Mouse (Mus musculus) megakaryocyte, adult 5-6 weeks (primary cell): ENCODE measurements around the gene Wsb1. TPM values are rescaled to one million over a fixed set of nuclear protein-coding genes. Genes with fewer than 3 reads are reported as not detected.
A peak's percentile ranks its signal among the peaks of the same experiment; 100 is the strongest.
"Not testable (repeated sequence)": the region's sequence is repeated elsewhere in the genome, so short reads cannot be mapped to it uniquely, and the experiment has no call there.

ENCODE experiments used
- ATAC-seq: 2 replicates; pipeline ENCODE4 v1.8.0; 2016; ENCODE audit warnings: mild to moderate bottlenecking, inconsistent platforms; ENCODE audit not compliant: poor library complexity, severe bottlenecking
- total RNA-seq, 2 experiments: library from RNA; stranded (forward) in 1 of 2; stranded (reverse) in 1 of 2; fragments of 153-499, 151-499 nt in 1 of 2; fragments of 221-1000, 200-1000 nt in 1 of 2; gene quantifications; 2 replicates each; pipeline versions ENCODE4 v1.2.3 to v1.2.4; 2015 to 2017

Wsb1 gene
- total RNA-seq (2015) (246 and 264 TPM in 2 replicates), total RNA-seq (2017) (158 and 170 TPM in 2 replicates)

DNA sequence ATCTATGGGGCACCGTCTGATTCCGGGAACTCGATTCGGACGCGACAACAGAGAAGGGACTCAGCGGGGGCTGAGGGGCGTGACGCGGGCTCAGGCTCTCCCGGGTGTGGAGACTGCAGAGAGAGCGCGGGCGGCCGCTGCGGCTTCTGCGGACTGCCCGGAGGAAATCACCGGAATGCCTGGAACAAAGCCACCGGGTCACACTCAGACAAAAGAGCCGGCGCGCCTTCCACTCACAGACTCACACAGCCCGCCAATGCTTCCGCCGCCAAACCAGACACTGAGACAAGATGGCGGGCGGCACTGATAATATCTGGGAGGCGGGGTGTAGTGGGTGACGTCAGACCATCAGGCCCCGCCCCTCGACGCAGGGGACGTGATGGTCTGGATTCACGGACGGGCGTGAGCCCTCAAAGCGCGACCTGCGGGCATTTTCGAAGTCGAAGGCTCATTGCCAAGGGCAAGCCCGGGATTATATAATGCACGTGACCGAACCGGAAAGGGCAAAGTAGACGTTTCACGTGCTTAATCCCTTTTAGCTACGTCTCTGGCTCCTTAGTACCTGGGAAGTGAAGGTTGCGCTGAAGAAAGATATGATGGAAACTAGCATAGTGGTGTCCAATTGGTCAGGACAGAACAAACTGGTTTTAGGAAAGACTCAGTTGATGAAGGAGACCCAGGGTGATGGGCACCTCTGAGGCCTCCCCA is at the start of gene Wsb1:
Gene Wsb1 (minus strand): TSS at position 281 of the 708 bp plus-strand sequence.
- peak; percentile 93 for ATAC-seq

DNA sequence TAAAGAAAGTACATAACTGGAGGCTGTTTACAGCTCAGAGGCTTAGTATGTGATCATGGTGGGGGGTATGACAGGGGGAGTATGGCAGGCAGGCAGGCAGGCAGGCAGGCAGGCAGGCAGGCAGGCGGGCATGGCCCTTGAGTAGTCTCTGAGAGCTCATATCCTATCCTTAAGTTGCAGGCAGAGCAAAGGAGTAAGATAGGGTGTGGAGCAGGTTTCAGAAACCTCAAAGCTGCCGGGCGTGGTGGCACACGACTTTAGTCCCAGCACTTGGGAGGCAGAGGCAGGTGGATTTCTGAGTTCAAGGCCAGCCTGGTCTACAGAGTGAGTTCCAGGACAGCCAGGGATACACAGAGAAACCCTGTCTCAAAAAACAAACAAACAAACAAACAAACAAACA is 49.8 kb upstream of the Wsb1 start:
- ATAC-seq, result not testable (repeated sequence)

DNA sequence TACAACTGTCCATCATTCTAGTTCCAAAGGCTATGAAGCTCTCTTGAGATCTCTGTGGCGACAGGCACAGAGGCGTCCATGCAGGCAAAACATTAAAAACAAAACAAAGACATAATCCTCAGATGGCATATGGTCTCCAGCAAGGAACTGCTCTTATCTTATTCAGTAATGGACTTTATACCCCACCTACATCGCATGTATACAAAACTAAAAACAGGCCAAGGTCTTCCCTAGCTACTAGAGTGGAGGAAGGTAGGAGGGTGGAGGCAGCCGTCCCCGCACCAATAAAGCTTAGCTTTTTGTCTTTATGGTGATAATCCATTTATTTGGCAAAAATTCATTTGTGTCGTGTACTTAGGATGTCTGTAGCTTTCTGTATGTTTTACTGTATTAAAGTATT is 48.6 kb upstream of the Wsb1 start:
- no peak for ATAC-seq

DNA sequence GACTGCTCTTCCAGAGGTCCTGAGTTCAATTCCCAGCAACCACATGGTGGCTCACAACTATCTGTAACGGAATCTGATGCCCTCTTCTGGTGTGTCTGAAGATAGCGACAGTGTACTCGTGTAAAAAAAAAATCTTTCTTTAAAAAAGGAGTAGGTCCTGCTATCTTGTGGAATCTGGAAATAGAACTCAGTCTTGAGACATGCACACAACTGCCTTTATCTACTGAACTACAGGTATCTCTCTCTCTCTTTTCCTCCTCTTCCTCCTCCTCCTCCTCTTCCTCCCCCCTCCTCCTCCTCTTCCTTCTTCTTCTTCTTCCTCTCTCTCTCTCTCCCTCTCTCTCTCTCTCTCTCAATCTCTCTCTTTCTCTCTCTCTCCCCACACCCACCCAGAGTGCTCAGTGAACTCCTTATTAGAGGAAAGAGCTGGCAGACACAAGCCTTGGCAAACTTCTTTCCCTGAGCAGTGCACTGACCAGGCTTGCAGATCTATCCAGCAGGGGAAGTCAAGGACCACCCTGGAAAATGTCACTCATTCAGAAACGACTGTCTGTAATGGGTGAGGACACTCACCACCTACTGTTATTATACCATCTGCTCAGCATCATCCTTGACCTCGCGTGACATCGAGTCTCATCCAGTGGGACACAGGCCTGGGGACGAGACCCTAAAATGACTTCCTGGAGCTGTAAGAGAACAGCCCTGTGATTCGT is 45.4 kb upstream of the Wsb1 start:
- no peak for ATAC-seq

DNA sequence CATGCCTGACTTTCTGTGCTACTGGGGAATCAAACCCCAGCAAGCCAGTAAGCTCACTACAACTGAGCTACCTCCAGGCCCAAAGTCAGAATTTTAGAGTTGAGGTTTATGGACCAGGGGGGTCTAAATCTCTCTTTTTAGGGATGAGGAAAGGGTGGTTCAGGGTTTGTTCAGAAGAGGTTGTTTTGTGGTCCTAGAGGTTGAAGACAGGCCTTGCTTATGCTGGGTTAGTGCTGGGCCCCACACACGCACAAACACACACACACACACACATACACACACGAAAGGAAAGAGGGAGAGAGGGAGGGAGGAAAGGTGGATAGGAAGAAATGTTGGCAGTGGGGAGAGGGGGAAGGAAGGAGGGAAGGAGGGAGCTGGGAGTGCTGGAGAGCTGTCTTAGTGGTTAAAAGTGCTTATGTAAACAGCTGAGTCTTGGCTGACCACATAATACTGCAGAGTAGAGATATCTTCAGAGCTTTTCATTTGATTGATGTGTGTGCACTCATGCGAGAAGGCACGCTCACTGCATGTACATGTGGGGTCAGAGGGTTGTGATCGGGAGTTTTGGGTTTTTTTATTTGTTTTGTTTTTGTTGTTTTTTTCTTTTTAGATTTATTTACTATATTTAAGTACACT is 42.5 kb upstream of the Wsb1 start, which contains the start of gene Gm9964:
Gene Gm9964 (minus strand): TSS at position 51 of the 636 bp plus-strand sequence.
- ATAC-seq, result no peak

DNA sequence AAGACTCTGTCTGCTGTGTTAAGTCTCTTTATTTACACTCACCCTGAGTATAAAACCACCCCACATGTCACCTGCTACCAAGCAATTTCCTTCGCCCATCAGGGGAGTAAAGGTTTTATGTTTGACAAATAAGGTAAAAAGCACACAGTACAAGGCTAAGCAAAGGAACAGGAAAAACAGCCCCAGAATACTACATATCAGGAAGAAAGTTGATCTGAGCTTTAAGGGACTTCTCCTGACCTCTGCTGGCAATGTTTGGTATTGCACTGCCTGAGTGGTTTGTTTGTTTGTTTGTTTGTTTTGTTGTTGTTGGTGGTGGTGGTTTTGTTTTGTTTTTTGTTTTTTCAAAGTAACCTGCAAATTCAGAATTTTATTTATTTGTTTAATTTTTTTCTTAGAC is 41.7 kb upstream of the Wsb1 start:
- peak; percentile 70 for ATAC-seq

DNA sequence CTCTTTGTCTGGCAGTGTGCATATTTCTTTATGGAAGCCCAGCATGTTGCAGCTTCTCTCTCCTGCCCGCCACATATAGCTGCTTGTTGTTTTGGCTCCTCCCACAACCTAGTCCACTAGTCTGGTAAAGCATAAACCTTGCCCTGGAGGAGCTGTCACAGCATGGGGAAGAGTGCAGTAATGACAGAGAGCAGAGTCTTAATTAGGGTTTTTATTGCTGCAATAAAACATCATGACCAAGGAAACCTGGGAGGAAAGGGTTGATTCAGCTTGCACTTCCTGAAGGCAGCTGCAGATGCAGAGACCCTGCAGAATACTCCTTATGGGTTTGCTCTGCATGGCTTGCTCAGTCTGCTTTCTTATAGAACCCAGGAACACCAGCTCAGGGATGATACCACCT is 39.5 kb upstream of the Wsb1 start:
- no peak for ATAC-seq

DNA sequence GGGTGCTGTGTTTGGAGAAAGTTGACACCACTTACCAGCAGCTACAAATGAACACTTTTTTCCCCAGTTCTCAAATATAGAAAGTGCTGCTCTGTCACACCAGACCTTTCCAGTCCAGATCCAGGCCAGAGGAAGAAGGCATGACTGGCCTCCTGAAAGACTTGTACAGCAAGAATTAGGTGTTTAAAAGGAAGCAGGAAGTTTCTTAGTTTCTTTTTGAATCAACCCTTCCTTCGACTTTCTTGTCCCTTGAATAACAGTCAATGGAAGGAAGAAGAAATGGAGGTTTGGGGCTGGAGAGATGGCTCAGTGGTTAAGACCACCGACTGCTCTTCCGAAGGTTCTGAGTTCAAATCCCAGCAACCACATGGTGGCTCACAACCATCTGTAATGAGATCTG is 38.6 kb upstream of the Wsb1 start:
- ATAC-seq, result no peak

DNA sequence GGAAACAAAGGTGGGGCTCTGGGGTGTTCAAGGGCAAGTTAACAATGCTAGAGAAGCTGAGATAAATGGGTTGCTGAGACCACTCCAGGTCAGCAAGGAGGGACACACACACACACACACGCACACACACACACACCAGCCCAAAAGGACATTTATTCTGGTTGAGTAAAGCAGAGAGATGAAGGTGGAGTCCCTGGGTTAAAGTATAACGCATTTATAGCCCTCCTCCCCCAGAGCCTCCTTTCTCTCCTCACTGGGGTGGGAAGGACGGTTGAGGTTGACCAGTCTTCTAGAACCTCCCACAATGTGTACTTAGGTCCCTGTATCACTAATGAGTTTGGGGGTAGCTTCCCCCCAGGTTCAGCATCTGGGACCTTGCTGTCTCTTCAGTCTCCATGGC is 37.7 kb upstream of the Wsb1 start:
- ATAC-seq, result no peak

DNA sequence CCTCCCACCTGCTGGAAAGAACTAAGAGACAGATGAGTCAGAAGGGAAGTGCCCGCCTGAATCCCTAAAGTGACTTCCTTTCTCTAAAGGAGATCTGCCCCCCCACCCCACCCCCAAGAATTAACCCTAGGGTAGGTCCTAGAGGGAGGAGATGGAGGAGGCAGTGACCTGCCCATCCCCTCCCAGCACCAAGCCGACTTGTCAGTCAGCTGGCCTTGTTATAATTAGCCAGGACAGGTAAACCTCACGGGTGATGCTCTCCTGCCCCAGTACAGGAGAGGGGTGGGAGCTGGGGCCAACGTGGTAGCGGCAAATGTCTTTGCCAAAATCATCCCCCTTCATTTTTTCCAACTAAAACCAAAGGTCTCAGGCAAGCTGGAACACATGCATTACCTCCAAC is 37.2 kb upstream of the Wsb1 start:
- ATAC-seq, result no peak

DNA sequence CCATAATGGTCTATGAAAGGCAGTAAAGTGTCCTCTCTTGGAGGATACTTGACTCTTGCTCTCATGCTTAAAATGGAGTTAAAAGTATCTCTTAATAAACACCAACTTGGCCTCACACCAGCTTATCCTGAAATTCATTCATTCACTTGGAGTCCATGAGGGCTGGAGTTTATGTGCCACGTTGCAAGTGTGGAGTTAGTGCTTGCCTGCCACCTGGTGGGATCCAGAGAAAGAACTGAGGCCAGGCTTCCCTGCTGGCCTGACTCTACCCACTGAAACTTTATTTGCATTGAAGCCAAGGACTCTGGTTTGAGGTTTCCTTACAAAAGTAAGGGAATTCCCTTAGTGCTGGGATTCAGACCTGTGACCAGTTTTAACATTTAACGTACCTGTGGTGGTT is 36.0 kb upstream of the Wsb1 start:
- ATAC-seq, result 0 out of 2 replicates have a peak, but pooled peaks have one; percentile 22

DNA sequence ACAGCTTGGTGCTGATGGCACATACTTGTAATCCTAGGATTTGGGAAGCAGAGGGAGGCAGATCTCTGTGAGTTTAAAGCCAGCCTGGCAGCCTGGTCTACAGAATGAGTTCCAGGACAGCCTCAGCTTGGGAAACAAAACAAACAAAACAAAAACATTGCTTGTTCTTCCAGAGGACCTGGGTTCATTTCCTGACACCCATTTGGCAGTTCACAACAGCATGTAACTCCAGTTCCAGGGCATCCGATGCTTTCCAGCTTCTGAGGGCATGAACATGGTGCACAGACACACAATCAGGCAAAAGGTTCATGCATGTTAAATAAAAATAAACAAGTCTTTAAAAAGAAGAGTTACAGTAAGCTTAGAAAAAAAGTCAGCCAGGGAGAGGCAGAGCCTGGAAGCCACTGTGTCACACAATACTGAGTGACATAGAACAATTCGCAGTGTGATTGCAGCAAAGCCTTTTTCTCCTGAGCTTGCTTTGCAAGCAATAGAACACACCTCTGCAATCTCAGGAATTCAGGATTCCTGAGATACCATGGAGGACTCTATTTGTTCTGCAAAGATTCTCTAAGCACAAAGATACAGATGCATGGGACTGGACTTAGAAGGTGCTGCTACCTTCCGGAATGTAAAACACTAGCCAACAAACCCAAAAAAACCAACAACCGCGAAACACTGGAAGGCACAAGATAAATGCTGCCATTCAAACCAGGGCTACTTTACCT is 34.6 kb upstream of the Wsb1 start:
- no peak for ATAC-seq

DNA sequence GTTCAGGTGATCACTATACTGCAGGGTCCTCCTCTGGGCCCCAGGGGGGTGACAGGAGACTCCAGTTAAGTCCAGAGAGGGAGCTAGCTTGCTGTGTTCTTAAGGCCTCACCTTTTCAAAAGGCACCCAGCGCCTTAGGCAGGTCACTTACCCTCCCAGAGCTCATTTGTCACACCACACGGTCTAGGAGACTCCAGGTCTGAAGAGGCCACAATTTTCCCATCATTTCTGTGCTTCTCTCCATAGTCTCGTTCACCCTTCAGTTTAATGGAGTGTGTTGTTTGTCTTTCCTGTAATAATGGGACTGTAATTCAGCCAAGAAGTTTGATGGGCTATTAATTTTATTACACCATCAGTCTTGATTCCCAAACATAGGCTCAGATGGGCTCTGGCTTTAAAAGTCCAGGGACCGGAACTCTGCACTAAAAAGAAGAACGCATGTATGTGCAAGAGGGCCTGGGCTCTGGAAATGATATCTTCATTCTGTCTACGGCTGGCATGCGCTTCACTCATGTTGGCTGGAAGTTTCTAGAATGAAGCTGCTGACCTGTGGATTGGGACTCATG is 33.9 kb upstream of the Wsb1 start:
- ATAC-seq, result no peak

DNA sequence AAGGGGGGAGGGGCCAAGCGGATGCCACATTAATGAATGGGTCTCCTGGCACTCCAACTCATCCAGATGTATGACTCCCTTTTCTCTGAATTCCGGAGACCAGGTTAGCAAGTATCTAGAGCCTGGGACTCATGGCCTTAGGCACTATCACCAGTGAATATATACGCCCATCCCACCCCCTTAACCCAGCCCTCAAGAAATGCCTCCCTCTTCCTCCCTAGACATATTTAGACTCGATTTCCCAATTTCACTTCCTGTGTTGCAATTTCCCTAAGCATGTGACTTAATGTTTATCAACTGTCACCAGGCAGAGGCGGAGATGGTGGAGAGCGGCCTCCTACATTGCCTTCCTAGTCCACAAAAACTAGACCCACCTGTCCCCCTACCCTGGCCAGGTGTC is 33.0 kb upstream of the Wsb1 start:
- peak; percentile 84 for ATAC-seq

DNA sequence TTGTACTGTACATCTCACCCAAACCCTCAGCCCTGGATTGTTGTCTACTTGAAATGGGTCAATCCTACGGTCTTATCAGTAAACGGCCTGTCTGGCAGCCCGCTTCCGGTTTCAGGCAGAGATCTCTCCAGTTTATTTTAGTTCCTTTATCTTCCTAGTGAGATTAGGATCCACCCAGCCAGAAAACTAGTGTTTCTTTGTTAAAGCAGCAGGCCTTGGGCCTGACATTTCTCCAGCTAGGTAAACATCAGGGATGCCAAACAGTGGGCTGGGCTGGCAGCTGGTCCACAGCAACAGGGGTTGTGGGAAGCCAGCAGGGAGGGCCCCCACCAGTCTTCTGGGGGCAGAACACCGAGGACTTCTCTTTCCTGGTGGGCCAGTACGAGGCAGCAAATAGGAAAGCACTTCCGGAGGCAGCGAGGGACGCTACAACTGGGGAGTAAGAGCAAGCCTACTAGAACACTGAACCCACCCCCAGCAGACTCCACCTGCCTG is 31.9 kb upstream of the Wsb1 start:
- ATAC-seq, result peak; percentile 46

DNA sequence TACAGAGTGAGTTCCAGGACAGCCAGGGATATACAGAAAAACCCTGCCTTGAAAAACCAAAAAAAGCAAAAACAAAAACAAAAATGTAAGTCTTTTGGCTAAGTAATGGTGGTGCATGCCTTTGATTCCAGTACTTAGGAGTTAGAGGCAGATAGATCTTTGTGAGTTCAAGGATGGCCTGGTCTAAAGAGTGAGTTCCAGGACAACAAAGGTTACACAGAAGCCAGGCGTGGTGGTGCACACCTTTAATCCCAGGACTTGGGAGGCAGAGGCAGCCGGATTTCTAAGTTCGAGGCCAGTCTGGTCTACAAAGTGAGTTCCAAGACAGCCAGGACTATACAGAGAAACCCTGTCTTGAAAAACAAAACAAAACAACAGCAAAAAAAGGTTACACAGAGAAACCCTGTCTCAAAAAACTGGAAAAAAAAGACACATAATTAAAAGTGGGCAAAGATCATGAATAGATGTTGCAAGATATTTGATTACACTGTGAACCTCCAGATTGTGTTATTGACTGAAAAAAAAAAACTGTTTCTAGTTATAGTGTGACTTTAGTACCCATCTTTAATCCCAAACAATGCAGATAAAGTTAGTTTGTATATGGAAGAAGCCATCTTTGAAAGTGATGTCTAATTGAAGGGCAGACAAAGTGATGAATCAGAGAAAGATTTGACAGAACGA is 29.0 kb upstream of the Wsb1 start:
- no peak for ATAC-seq

DNA sequence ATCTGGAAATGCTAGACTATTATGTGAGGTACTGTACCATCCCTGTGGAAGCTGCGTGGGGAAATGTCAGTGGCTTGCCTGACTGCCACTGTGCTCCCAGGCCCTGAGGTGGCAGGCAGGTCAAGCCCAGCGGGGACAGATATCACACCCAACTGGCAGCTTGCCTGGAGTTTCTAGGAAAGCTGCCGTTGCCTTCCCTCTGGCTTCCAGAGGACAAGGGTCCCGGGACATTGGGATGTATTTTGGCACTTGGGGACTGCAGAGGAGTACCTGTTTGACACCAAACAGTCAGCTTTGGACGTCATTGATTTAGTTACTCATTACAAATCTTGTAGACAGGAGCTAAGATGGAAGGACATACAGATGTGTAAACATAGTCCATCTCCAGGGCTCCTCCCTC is 26.9 kb upstream of the Wsb1 start:
- ATAC-seq, result no peak

DNA sequence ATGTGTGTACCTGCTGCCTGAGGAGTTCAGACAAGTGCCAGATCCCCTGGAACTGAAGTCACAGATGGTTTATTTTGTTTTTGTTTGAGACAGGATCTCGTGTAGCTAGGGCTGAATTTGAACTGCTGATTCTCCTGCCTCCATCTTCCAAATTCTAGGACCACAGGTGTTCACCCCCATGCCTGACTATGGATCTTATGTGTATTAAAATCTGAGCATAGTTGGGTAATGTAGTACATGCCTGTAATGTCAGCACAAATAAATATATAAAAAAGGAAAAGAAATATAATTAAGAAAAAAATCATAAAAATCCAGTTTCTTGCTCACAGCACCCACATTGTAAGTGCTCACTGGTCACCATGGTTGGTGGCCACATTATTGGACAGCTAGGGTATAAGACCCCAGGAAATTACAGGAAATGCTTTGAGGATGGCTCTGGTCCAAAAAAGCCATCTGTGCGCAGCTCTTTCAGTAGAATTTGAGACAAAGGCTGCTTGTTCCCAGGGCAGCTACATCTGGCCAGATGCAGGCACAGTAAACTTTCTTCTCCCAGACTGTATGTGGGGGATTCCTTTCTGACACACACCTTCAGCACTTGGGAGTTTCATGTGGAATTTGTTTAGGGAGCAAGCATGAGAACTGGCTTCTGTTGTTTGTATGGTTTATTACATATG is 25.4 kb upstream of the Wsb1 start:
- ATAC-seq, result no peak

DNA sequence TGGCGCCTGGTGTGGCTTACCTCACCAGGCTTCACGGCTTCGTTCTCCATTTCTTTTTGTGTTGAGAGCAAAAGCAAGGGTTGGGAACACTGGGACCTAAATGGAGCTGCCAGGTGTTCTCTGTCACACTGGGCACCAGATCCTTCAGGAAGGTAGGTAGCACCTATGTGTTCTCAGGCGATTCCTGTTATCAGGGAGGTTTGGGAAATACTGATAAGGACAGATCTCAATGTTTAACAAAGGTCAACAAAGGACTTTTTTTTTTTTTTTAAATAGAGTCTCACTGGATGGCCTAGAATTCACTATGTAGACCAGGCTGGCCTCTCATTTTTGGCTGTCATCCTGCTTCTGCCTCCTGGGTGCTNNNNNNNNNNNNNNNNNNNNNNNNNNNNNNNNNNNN is 19.3 kb upstream of the Wsb1 start:
- no peak for ATAC-seq

DNA sequence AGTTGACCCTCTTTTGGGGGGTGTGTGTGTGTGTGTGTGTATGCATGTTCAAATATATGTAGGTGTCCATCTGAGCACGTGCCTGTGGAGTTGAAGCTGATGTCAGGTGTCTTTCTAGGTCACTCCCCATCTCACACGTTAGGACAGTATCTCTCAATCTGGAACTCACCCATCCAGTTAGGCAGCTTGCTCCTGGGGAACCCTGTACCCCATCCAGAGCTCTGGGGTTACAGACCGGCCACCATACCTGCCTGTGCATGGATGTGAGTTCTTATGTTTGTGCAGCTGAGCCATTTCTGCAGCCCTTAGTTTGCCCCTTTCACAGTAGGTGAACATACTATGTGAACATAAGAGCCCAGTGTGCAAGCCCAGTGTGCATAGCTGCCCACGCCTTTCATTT is 18.6 kb upstream of the Wsb1 start:
- no peak for ATAC-seq
